Mouse (Mus musculus) G1E (cell line): ENCODE results near the gene Gm38392.

ENCODE experiments used
- CTCF ChIP-seq: IDR thresholded peaks from 2 replicates; pipeline ENCODE4 v1.5.1; 2012; ENCODE audit warnings: low read depth, low read length, inconsistent platforms, mixed read lengths
- GATA1 ChIP-seq: IDR thresholded peaks from 2 replicates; pipeline ENCODE4 v1.6.1; 2012; ENCODE audit warnings: borderline replicate concordance, low read length, inconsistent platforms, mixed read lengths
- GATA2 ChIP-seq: IDR thresholded peaks from 2 replicates; pipeline ENCODE4 v1.6.1; 2012; ENCODE audit warnings: low read depth, low read length, inconsistent platforms, borderline replicate concordance
- POLR2AphosphoS5 ChIP-seq: IDR thresholded peaks from 2 replicates; pipeline ENCODE4 v1.6.1; 2012; ENCODE audit warnings: low read depth, low read length, inconsistent platforms; ENCODE audit not compliant: insufficient replicate concordance
- TAL1 ChIP-seq: conservative IDR thresholded peaks from 2 replicates; pipeline ENCODE4 v1.6.1; 2012; ENCODE audit warnings: low read depth, low read length, inconsistent platforms, mixed read lengths

GRCm38 (mm10) chr3:88206500-88206899 is 80.5 kb downstream of the Gm38392 start:
- no peak for TF ChIP-seq CTCF
- no peak for TF ChIP-seq GATA1
- no peak for TF ChIP-seq TAL1
- no peak for TF ChIP-seq GATA2
- no peak for TF ChIP-seq POLR2AphosphoS5
